Mouse (Mus musculus): ENCODE results near the gene Cyp1a2. TPM values are rescaled to one million over a fixed set of nuclear protein-coding genes. Genes with fewer than 3 reads are reported as not detected.

Gene Cyp1a2
- 0.07 TPM in 1 of 2 replicates, not detected in the other for polyA plus RNA-seq (2015; fragmentation: Nextera tagmentation; extraction: Ambion mirVana)

DNA sequence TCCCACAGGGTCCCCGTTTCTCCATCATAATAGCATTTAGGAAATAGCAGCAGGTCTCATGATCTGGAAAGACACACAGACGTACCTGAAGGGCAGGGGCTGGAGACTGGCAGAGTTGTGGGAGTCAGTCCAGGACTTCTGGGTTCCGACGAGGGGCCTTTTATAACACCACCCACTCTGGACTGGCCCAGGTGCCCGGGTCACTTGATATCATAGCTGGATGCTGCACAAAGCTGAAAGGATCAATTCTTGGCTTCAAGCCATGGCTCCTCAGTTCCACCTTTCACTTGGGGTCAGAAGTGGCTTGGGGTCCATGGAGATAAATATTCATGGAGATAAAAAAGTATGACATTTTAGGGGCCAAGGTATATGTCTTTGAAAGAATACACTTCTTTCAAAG lies at the start of gene Cyp1a2:
TSS of gene Cyp1a2 (minus strand) at position 184 of the 400 bp plus-strand sequence.
- no peaks in the 10 kb centered on the region for H3K9me3 ChIP-seq (ENCODE audit: low read length)
- WGBS, result 66% methylated on average over 5 of the region's 5 CpGs
- no peak for DNase-seq (ENCODE audit: low spot score)
- no peaks in the 10 kb centered on the region for H3K36me3 ChIP-seq (ENCODE audit: insufficient read depth, low read length)
- no peak within 1 kb of the TSS for H3K4me3 ChIP-seq (ENCODE audit: low read depth, low read length)
- no peak for TF ChIP-seq CTCF (IDR thresholded peaks at IDR 0.05)
- no peak for TF ChIP-seq EP300 (IDR thresholded peaks at IDR 0.05)
- no peak for ATAC-seq
- no peaks in the 10 kb centered on the region for H3K27me3 ChIP-seq (replicated peaks; ENCODE audit: insufficient read depth, low read length)
- no peak within 1 kb of the TSS for H3K4me2 ChIP-seq (replicated peaks; ENCODE audit: low read depth, low read length)
- no peaks in the 10 kb centered on the region for H3K4me1 ChIP-seq (ENCODE audit: insufficient read depth, low read depth, low read length)
- no peak within 1 kb of the TSS for H3K9ac ChIP-seq (replicated peaks; ENCODE audit: low read depth)
- H3K27ac ChIP-seq (ENCODE audit: low read length), result no peak within 1 kb of the TSS

DNA sequence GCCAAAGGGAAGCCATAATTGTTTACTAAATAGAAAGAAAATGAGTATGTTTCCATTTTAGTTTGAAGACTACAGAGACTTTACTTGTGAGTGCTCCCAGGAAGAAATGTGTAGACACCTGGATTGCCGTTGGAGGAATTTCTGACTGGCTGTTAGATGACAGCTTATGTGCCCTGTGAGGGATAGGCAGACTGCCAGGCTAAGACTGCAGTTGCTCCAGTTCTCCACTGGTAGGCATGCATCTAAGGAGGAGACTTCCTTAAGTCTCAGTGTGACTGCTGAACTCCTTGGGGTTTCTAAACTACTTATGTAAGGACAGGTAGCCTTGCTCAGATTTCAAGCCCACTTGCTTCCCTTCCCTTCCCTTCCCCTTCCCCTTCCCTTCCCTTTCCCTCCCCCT lies 44.8 kb upstream of the Cyp1a2 start:
- WGBS, result 86% methylated on average over 1 of the region's 1 CpGs
- DNase-seq (ENCODE audit: low spot score) (no peak), ATAC-seq (no peak)
- H3K4me2 ChIP-seq (replicated peaks; ENCODE audit: low read depth, low read length), result no peak overlapping the region
- no peak for TF ChIP-seq EP300 (IDR thresholded peaks at IDR 0.05)
- peak; percentile 42 for TF ChIP-seq CTCF (IDR thresholded peaks at IDR 0.05)
- H3K9me3 ChIP-seq (ENCODE audit: low read length), result no peaks in the 10 kb centered on the region
- H3K27ac ChIP-seq (ENCODE audit: low read length), result no peak overlapping the region
- H3K36me3 ChIP-seq (ENCODE audit: insufficient read depth, low read length), result 0 out of 2 replicates have a peak, but pooled peaks cover 5% of the 10 kb centered on the region
- H3K27me3 ChIP-seq (replicated peaks; ENCODE audit: insufficient read depth, low read length), result no peaks in the 10 kb centered on the region
- no peak overlapping the region for H3K4me3 ChIP-seq (ENCODE audit: low read depth, low read length)
- H3K4me1 ChIP-seq (ENCODE audit: insufficient read depth, low read depth, low read length), result peaks cover 10% of the 10 kb centered on the region; the same call in 1 of the 2 replicates
- H3K9ac ChIP-seq (replicated peaks; ENCODE audit: low read depth), result no peak overlapping the region

DNA sequence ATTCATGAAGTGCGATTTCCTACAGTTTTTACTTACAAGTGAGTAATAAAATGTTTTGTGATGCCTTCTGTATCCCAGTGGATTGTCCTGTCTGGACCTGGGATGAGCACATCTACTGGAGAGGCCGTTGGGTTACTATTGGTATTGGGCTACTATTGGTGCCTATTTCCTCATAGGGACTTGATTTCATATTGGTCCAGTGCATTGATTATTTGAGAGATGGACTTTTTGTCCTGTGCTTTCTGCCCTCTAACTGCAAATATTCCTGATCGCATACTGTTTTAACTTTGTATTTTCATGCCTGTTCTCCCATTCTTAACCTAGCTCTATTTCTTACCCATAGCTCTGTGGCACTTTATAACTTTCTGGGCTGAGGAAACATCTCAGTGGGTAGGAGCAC lies 41.2 kb upstream of the Cyp1a2 start:
- no peak for ATAC-seq
- no peak overlapping the region for H3K4me2 ChIP-seq (replicated peaks; ENCODE audit: low read depth, low read length)
- H3K27ac ChIP-seq (ENCODE audit: low read length), result no peak overlapping the region
- H3K9me3 ChIP-seq (ENCODE audit: low read length), result no peaks in the 10 kb centered on the region
- DNase-seq (ENCODE audit: low spot score), result no peak
- no peak overlapping the region for H3K4me3 ChIP-seq (ENCODE audit: low read depth, low read length)
- 0 out of 2 replicates have a peak, but pooled peaks cover 5% of the 10 kb centered on the region for H3K36me3 ChIP-seq (ENCODE audit: insufficient read depth, low read length)
- WGBS, result 95% methylated on average over 3 of the region's 3 CpGs
- peaks cover 14% of the 10 kb centered on the region; the same call in 1 of the 2 replicates for H3K4me1 ChIP-seq (ENCODE audit: insufficient read depth, low read depth, low read length)
- no peak overlapping the region for H3K9ac ChIP-seq (replicated peaks; ENCODE audit: low read depth)
- TF ChIP-seq EP300 (IDR thresholded peaks at IDR 0.05) (no peak), CTCF (IDR thresholded peaks at IDR 0.05) (no peak)
- no peaks in the 10 kb centered on the region for H3K27me3 ChIP-seq (replicated peaks; ENCODE audit: insufficient read depth, low read length)

DNA sequence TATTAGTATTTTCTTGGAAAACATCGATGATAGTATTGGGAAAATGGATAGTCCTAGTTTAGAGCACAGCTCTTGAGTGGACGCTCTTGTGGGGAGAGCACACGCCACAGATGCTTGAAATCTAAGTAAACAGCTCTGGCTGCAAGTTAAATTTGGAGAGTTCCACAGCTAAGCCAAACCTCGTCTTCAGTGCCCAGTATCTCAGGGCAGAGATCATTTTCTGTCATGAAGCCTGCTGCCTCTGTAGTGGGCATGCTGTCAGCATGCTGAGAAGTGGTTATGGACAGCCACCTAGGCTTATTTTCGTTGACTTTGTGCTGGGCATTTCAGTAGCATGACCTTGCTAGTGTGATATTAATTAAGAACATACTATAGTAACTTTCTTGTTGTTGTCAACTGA lies 40.3 kb upstream of the Cyp1a2 start:
- 63% methylated on average over 5 of the region's 5 CpGs for WGBS
- Histone ChIP-seq H3K27me3 (replicated peaks; ENCODE audit: insufficient read depth, low read length) (no peaks in the 10 kb centered on the region), H3K4me2 (replicated peaks; ENCODE audit: low read depth, low read length) (no peak overlapping the region), H3K9ac (replicated peaks; ENCODE audit: low read depth) (no peak overlapping the region), H3K9me3 (ENCODE audit: low read length) (no peaks in the 10 kb centered on the region), H3K4me3 (ENCODE audit: low read depth, low read length) (no peak overlapping the region), H3K36me3 (ENCODE audit: insufficient read depth, low read length) (0 out of 2 replicates have a peak, but pooled peaks cover 7% of the 10 kb centered on the region), H3K27ac (ENCODE audit: low read length) (peak overlapping the region; percentile 48), H3K4me1 (ENCODE audit: insufficient read depth, low read depth, low read length) (peaks cover 14% of the 10 kb centered on the region; the same call in 1 of the 2 replicates)
- no peak for TF ChIP-seq CTCF (IDR thresholded peaks at IDR 0.05)
- TF ChIP-seq EP300 (IDR thresholded peaks at IDR 0.05), result no peak
- ATAC-seq (no peak), DNase-seq (ENCODE audit: low spot score) (no peak)

DNA sequence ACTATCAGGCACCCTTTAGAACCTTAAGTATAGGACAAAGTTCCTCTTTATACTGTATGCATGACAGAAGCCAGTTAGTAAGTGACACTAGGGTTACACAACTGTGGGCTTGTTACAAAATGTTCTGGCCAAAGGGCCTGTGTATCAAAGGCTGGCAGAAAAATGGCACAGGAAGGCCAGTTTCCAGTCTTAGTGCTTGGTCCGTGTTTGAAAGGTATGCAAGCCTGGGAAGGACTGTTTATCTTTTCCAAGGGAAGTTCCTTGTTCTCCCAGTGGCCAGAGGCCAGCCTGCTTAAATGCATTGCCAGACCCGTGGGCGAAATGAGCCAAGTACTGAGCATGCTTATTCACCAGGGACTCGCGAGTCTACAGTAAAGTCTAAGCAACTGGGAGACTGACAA lies 39.8 kb upstream of the Cyp1a2 start:
- H3K4me2 ChIP-seq (replicated peaks; ENCODE audit: low read depth, low read length), result no peak overlapping the region
- no peaks in the 10 kb centered on the region for H3K27me3 ChIP-seq (replicated peaks; ENCODE audit: insufficient read depth, low read length)
- peaks cover 14% of the 10 kb centered on the region; the same call in 1 of the 2 replicates for H3K4me1 ChIP-seq (ENCODE audit: insufficient read depth, low read depth, low read length)
- peaks cover 7% of the 10 kb centered on the region; the same call in 1 of the 2 replicates for H3K36me3 ChIP-seq (ENCODE audit: insufficient read depth, low read length)
- peak overlapping the region; percentile 48 for H3K27ac ChIP-seq (ENCODE audit: low read length)
- no peaks in the 10 kb centered on the region for H3K9me3 ChIP-seq (ENCODE audit: low read length)
- H3K4me3 ChIP-seq (ENCODE audit: low read depth, low read length), result no peak overlapping the region
- ATAC-seq, result peak; percentile 84
- no peak overlapping the region for H3K9ac ChIP-seq (replicated peaks; ENCODE audit: low read depth)
- 29% methylated on average over 5 of the region's 5 CpGs for WGBS
- DNase-seq (ENCODE audit: low spot score), result peak; percentile 78
- TF ChIP-seq CTCF (IDR thresholded peaks at IDR 0.05), result no peak
- TF ChIP-seq EP300 (IDR thresholded peaks at IDR 0.05), result peak; percentile 96

DNA sequence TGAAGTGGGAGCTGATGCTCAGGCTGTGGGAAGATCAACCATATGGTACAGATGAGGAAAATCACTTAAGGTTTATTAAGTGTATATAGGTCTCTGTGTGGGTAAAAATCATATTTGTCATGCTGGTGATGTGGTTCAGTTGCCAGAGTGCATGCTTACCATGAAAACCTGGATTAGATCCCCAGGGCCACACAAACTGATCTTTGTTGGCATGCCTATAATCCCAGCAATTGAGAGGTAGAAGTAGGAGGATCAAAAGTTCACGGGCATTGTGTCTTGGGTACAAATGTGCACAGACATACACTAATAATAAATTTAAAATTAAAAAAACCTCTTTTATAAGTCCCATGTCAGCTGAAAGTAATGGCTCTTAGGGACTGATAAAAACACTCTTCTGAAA lies 38.9 kb upstream of the Cyp1a2 start:
- DNase-seq (ENCODE audit: low spot score) (no peak), ATAC-seq (no peak)
- H3K27ac ChIP-seq (ENCODE audit: low read length), result peak overlapping the region; percentile 48; the same call in 1 of the 2 replicates
- TF ChIP-seq CTCF (IDR thresholded peaks at IDR 0.05), result no peak
- no peak for TF ChIP-seq EP300 (IDR thresholded peaks at IDR 0.05)
- peaks cover 12% of the 10 kb centered on the region; the same call in 1 of the 2 replicates for H3K36me3 ChIP-seq (ENCODE audit: insufficient read depth, low read length)
- H3K4me2 ChIP-seq (replicated peaks; ENCODE audit: low read depth, low read length), result no peak overlapping the region
- no peak overlapping the region for H3K9ac ChIP-seq (replicated peaks; ENCODE audit: low read depth)
- H3K4me3 ChIP-seq (ENCODE audit: low read depth, low read length), result no peak overlapping the region
- 87% methylated on average over 1 of the region's 1 CpGs for WGBS
- no peaks in the 10 kb centered on the region for H3K9me3 ChIP-seq (ENCODE audit: low read length)
- peaks cover 14% of the 10 kb centered on the region; the same call in 1 of the 2 replicates for H3K4me1 ChIP-seq (ENCODE audit: insufficient read depth, low read depth, low read length)
- H3K27me3 ChIP-seq (replicated peaks; ENCODE audit: insufficient read depth, low read length), result no peaks in the 10 kb centered on the region
